Mouse (Mus musculus): ENCODE results near the gene Med17. TPM values are rescaled to one million over a fixed set of nuclear protein-coding genes. Genes with fewer than 3 reads are reported as not detected.
"Not testable (repeated sequence)": the region's sequence is repeated elsewhere in the genome, so short reads cannot be mapped to it uniquely, and the experiment has no call there.

Med17 gene
- total RNA-seq (2021) = 10 to 100 TPM; 29.6 to 33.0 TPM
- long read RNA-seq, experiment 1, transcript Med17-201 (12 exons, 3,964 nt) = major isoform, 31 of 35 reads
- long read RNA-seq, experiment 1, partial matches to known transcripts = 1 of 35 reads
- long read RNA-seq, experiment 1, other reads (novel, unspliced or antisense) = 3 of 35 reads
- long read RNA-seq, experiment 2, transcript Med17-201 (12 exons, 3,964 nt) = major isoform, 60 of 76 reads
- long read RNA-seq, experiment 2, partial matches to known transcripts = 5 of 76 reads
- long read RNA-seq, experiment 2, other reads (novel, unspliced or antisense) = 11 of 76 reads

- peak; percentile 87 to 89 for DNase-seq (ENCODE audit: low spot score in 2 of 2)
Measured at GRCm38 (mm10) chr9:15279649-15280490, at the start of gene Med17. Med17 (minus strand) TSS chr9:15279931.

- DNase-seq (ENCODE audit: low spot score in 2 of 2) = no peak
Measured at GRCm38 (mm10) chr9:15318170-15318742, 38.5 kb upstream of the Med17 start.

GRCm38 (mm10) chr9:15317223-15318169 lies 37.8 kb upstream of the Med17 start:
- DNase-seq (ENCODE audit: low spot score in 2 of 2) = no peak

- not testable (repeated sequence) for DNase-seq (ENCODE audit: low spot score in 2 of 2)
Measured at GRCm38 (mm10) chr9:15316296-15316695, 36.6 kb upstream of the Med17 start.

- no peak for DNase-seq (ENCODE audit: low spot score in 2 of 2)
Measured at GRCm38 (mm10) chr9:15314619-15315018, 34.9 kb upstream of the Med17 start.

GRCm38 (mm10) chr9:15313633-15314032 lies 33.9 kb upstream of the Med17 start:
- DNase-seq (ENCODE audit: low spot score in 2 of 2) = no peak

GRCm38 (mm10) chr9:15312054-15312735 lies 32.5 kb upstream of the Med17 start:
- no peak for DNase-seq (ENCODE audit: low spot score in 2 of 2)

GRCm38 (mm10) chr9:15310179-15310578 lies 30.4 kb upstream of the Med17 start:
- DNase-seq (ENCODE audit: low spot score in 2 of 2) = no peak

GRCm38 (mm10) chr9:15309425-15309824 lies 29.7 kb upstream of the Med17 start:
- DNase-seq (ENCODE audit: low spot score in 2 of 2) = no peak

GRCm38 (mm10) chr9:15308254-15308653 lies 28.5 kb upstream of the Med17 start:
- no peak for DNase-seq (ENCODE audit: low spot score in 2 of 2)

GRCm38 (mm10) chr9:15307257-15307656 lies 27.5 kb upstream of the Med17 start:
- no peak for DNase-seq (ENCODE audit: low spot score in 2 of 2)

- no peak for DNase-seq (ENCODE audit: low spot score in 2 of 2)
Measured at GRCm38 (mm10) chr9:15306398-15307119, 26.8 kb upstream of the Med17 start, which contains the start of gene 4931406C07Rik. 4931406C07Rik (minus strand) TSS chr9:15306448.

GRCm38 (mm10) chr9:15305503-15306397 lies 26.0 kb upstream of the Med17 start, which contains the start of gene Taf1d:
Taf1d (plus strand) TSS chr9:15306214.
- peak; percentile 99 for DNase-seq (ENCODE audit: low spot score in 2 of 2)

- no peak for DNase-seq (ENCODE audit: low spot score in 2 of 2)
Measured at GRCm38 (mm10) chr9:15302881-15303280, 23.1 kb upstream of the Med17 start.

- DNase-seq (ENCODE audit: low spot score in 2 of 2) = not testable (repeated sequence)
Measured at GRCm38 (mm10) chr9:15302006-15302405, 22.3 kb upstream of the Med17 start.

- peak; percentile 39 to 44 for DNase-seq (ENCODE audit: low spot score in 2 of 2)
Measured at GRCm38 (mm10) chr9:15301399-15301798, 21.7 kb upstream of the Med17 start.

- DNase-seq (ENCODE audit: low spot score in 2 of 2) = no peak
Measured at GRCm38 (mm10) chr9:15300056-15300455, 20.3 kb upstream of the Med17 start.

GRCm38 (mm10) chr9:15298451-15298850 lies 18.7 kb upstream of the Med17 start:
- DNase-seq (ENCODE audit: low spot score in 2 of 2) = no peak

Measured in adrenal gland, adult 18-20 months (tissue).